Mouse (Mus musculus): ENCODE results near the gene Gabrb1. TPM values are rescaled to one million over a fixed set of nuclear protein-coding genes. Genes with fewer than 3 reads are reported as not detected.
A peak's percentile ranks its signal among the peaks of the same experiment; 100 is the strongest.
"Not testable (repeated sequence)": the region's sequence is repeated elsewhere in the genome, so short reads cannot be mapped to it uniquely, and the experiment has no call there.

The Gabrb1 gene
- polyA plus RNA-seq, 1 experiment from 2014 or later, result 0.89 TPM

- 92% methylated on average over 3 of the region's 5 CpGs for WGBS
- H3K36me3 ChIP-seq (ENCODE audit: control insufficient read depth, insufficient read depth, low read length), result peaks cover 4% of the 10 kb centered on the region; the same call in 1 of the 2 replicates
- no peaks in the 10 kb centered on the region for H3K9me3 ChIP-seq (ENCODE audit: control insufficient read depth, low read length)
- no peak overlapping the region for H3K9ac ChIP-seq (ENCODE audit: low read length)
- no peak overlapping the region for H3K4me2 ChIP-seq (ENCODE audit: low read length)
- no peak for ATAC-seq (ENCODE audit: insufficient number of reproducible peaks, insufficient read depth, low FRiP score, low read depth)
- H3K27me3 ChIP-seq (ENCODE audit: control insufficient read depth, insufficient read depth, low read length), result no peaks in the 10 kb centered on the region
- H3K27ac ChIP-seq (replicated peaks in 1 of 2; ENCODE audit: control insufficient read depth in 1 of 2, insufficient read depth in 1 of 2, low read depth in 2 of 2, low read length in 2 of 2), result no peak overlapping the region
- no peak overlapping the region for H3K4me3 ChIP-seq (ENCODE audit: control insufficient read depth in 1 of 2, insufficient read depth in 1 of 2, low read depth in 1 of 2, low read length in 2 of 2)
- no peaks in the 10 kb centered on the region for H3K4me1 ChIP-seq (ENCODE audit: control insufficient read depth in 2 of 2, insufficient read depth in 2 of 2, low read length in 2 of 2)
Measured at GRCm38 (mm10) chr5:72150870-72151269, 493.0 kb downstream of the Gabrb1 start.

DNA sequence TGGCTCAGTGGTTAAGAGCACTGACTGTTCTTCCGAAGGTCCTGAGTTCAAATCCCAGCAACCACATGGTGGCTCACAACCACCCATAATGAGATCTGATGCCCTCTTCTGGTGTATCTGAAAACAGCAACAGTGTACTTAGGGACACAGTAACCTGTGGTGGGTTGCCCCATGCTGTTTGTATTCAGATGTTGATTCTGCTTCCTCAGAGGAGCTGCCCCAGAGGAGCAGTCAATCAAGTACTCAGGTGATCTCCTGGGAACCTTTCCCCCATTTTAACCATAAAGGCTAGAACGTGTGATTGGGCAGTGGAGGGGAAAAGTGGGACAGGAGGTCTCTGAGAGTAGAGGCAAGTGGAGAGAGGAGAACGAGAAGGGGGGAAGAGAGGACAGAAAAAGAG lies 497.8 kb downstream of the Gabrb1 start:
- not testable (repeated sequence) for H3K9ac ChIP-seq (ENCODE audit: low read length); H3K4me3 ChIP-seq (ENCODE audit: control insufficient read depth in 1 of 2, insufficient read depth in 1 of 2, low read depth in 1 of 2, low read length in 2 of 2); H3K4me1 ChIP-seq (ENCODE audit: control insufficient read depth in 2 of 2, insufficient read depth in 2 of 2, low read length in 2 of 2); ATAC-seq (ENCODE audit: insufficient number of reproducible peaks, insufficient read depth, low FRiP score, low read depth); H3K4me2 ChIP-seq (ENCODE audit: low read length); H3K27ac ChIP-seq (replicated peaks in 1 of 2; ENCODE audit: control insufficient read depth in 1 of 2, insufficient read depth in 1 of 2, low read depth in 2 of 2, low read length in 2 of 2); H3K27me3 ChIP-seq (ENCODE audit: control insufficient read depth, insufficient read depth, low read length); H3K9me3 ChIP-seq (ENCODE audit: control insufficient read depth, low read length)
- 85% methylated on average over 3 of the region's 3 CpGs for WGBS
- peaks cover 40% of the 10 kb centered on the region for H3K36me3 ChIP-seq (ENCODE audit: control insufficient read depth, insufficient read depth, low read length)

- H3K9ac ChIP-seq (ENCODE audit: low read length), result no peak overlapping the region
- H3K4me2 ChIP-seq (ENCODE audit: low read length), result no peak overlapping the region
- peaks cover 50% of the 10 kb centered on the region for H3K36me3 ChIP-seq (ENCODE audit: control insufficient read depth, insufficient read depth, low read length)
- H3K27ac ChIP-seq (replicated peaks in 1 of 2; ENCODE audit: control insufficient read depth in 1 of 2, insufficient read depth in 1 of 2, low read depth in 2 of 2, low read length in 2 of 2), result no peak overlapping the region
- no peaks in the 10 kb centered on the region for H3K27me3 ChIP-seq (ENCODE audit: control insufficient read depth, insufficient read depth, low read length)
- peaks cover 7 to 8% of the 10 kb centered on the region in 2 experiments; a peak in 2 of 4 replicates for H3K4me1 ChIP-seq (ENCODE audit: control insufficient read depth in 2 of 2, insufficient read depth in 2 of 2, low read length in 2 of 2)
- WGBS, result 90% methylated on average over 5 of the region's 5 CpGs
- no peak for ATAC-seq (ENCODE audit: insufficient number of reproducible peaks, insufficient read depth, low FRiP score, low read depth)
- H3K4me3 ChIP-seq (ENCODE audit: control insufficient read depth in 1 of 2, insufficient read depth in 1 of 2, low read depth in 1 of 2, low read length in 2 of 2), result no peak overlapping the region
- no peaks in the 10 kb centered on the region for H3K9me3 ChIP-seq (ENCODE audit: control insufficient read depth, low read length)
Measured at GRCm38 (mm10) chr5:72156598-72156997, 498.7 kb downstream of the Gabrb1 start.

DNA sequence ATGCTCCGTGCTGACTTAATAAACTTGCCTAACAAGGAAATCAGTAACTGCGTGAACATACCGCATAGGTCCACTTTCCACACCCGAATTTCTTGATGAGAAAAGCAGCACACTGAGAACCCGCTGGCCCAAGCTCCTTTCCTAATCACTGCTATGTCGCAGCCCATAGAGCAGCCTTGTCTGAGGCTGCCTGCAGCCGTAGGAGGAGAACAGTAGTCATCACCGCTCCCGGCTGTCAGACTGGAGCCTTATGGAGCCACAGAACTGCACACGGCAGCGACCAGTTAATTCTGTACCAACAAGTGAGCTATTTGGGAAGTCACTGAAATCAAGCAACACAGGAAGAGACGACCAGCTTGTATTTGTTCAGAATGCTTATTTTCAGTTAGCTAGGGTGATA lies 500.8 kb downstream of the Gabrb1 start:
- 74% methylated on average over 12 of the region's 12 CpGs for WGBS
- Histone ChIP-seq H3K27ac (replicated peaks in 1 of 2; ENCODE audit: control insufficient read depth in 1 of 2, insufficient read depth in 1 of 2, low read depth in 2 of 2, low read length in 2 of 2) (no peak overlapping the region; a peak in 1 of 4 replicates), H3K36me3 (ENCODE audit: control insufficient read depth, insufficient read depth, low read length) (peaks cover 66% of the 10 kb centered on the region), H3K4me3 (ENCODE audit: control insufficient read depth in 1 of 2, insufficient read depth in 1 of 2, low read depth in 1 of 2, low read length in 2 of 2) (no peak overlapping the region), H3K4me2 (ENCODE audit: low read length) (no peak overlapping the region), H3K4me1 (ENCODE audit: control insufficient read depth in 2 of 2, insufficient read depth in 2 of 2, low read length in 2 of 2) (peaks cover 7 to 10% of the 10 kb centered on the region in 2 experiments; a peak in 2 of 4 replicates), H3K27me3 (ENCODE audit: control insufficient read depth, insufficient read depth, low read length) (no peaks in the 10 kb centered on the region), H3K9me3 (ENCODE audit: control insufficient read depth, low read length) (no peaks in the 10 kb centered on the region), H3K9ac (ENCODE audit: low read length) (no peak overlapping the region)
- ATAC-seq (ENCODE audit: insufficient number of reproducible peaks, insufficient read depth, low FRiP score, low read depth), result no peak

GRCm38 (mm10) chr5:72159537-72159936 lies 501.6 kb downstream of the Gabrb1 start:
- no peak overlapping the region for H3K4me2 ChIP-seq (ENCODE audit: low read length)
- peak overlapping the region in 1 of 2 experiments; percentile 52; a peak in 3 of 4 replicates for H3K27ac ChIP-seq (replicated peaks in 1 of 2; ENCODE audit: control insufficient read depth in 1 of 2, insufficient read depth in 1 of 2, low read depth in 2 of 2, low read length in 2 of 2)
- peaks cover 10 to 11% of the 10 kb centered on the region in 2 experiments; a peak in 3 of 4 replicates for H3K4me1 ChIP-seq (ENCODE audit: control insufficient read depth in 2 of 2, insufficient read depth in 2 of 2, low read length in 2 of 2)
- no peak for ATAC-seq (ENCODE audit: insufficient number of reproducible peaks, insufficient read depth, low FRiP score, low read depth)
- H3K4me3 ChIP-seq (ENCODE audit: control insufficient read depth in 1 of 2, insufficient read depth in 1 of 2, low read depth in 1 of 2, low read length in 2 of 2), result no peak overlapping the region
- peaks cover 71% of the 10 kb centered on the region for H3K36me3 ChIP-seq (ENCODE audit: control insufficient read depth, insufficient read depth, low read length)
- WGBS, result 50% methylated on average over 6 of the region's 6 CpGs
- no peaks in the 10 kb centered on the region for H3K9me3 ChIP-seq (ENCODE audit: control insufficient read depth, low read length)
- no peaks in the 10 kb centered on the region for H3K27me3 ChIP-seq (ENCODE audit: control insufficient read depth, insufficient read depth, low read length)
- H3K9ac ChIP-seq (ENCODE audit: low read length), result no peak overlapping the region

DNA sequence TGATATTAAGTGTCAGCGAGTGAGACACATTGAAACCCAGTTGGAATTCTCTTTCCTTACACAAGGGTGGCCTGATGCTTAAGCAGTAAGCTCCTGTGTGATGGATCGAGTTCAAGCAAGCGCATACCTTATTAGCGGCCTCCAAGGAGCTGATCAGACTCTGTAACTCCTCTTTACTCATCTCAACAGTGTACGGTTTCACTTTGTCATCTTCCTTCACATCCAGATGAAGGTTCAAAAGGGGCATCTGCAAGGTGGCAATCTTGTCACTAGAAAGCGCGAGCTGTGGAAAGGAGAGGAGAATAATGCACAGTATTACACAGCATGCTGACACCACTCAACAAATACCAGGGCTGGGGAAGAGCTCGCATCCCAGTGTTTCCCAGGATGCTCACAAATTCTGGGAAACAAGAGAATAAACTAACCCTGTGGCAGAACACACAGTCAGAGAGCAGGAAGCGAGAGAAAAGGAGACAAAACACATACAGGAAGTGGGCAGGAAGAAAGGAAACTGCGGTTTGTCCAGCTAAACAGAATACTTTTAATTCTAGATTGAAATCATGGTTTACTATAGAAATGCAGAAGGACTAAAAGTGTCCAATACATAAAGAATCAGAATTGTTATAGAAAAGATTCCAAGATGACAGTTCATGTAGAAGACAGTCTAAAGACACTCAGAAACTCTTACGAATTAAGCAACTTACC lies 503.0 kb downstream of the Gabrb1 start:
- Histone ChIP-seq H3K27me3 (ENCODE audit: control insufficient read depth, insufficient read depth, low read length) (no peaks in the 10 kb centered on the region), H3K27ac (replicated peaks in 1 of 2; ENCODE audit: control insufficient read depth in 1 of 2, insufficient read depth in 1 of 2, low read depth in 2 of 2, low read length in 2 of 2) (no peak overlapping the region), H3K4me3 (ENCODE audit: control insufficient read depth in 1 of 2, insufficient read depth in 1 of 2, low read depth in 1 of 2, low read length in 2 of 2) (no peak overlapping the region), H3K9ac (ENCODE audit: low read length) (no peak overlapping the region), H3K36me3 (ENCODE audit: control insufficient read depth, insufficient read depth, low read length) (peaks cover 78% of the 10 kb centered on the region), H3K4me1 (ENCODE audit: control insufficient read depth in 2 of 2, insufficient read depth in 2 of 2, low read length in 2 of 2) (peaks cover 10 to 16% of the 10 kb centered on the region in 2 experiments), H3K9me3 (ENCODE audit: control insufficient read depth, low read length) (no peaks in the 10 kb centered on the region), H3K4me2 (ENCODE audit: low read length) (no peak overlapping the region)
- ATAC-seq (ENCODE audit: insufficient number of reproducible peaks, insufficient read depth, low FRiP score, low read depth), result no peak
- 80% methylated on average over 11 of the region's 11 CpGs for WGBS

DNA sequence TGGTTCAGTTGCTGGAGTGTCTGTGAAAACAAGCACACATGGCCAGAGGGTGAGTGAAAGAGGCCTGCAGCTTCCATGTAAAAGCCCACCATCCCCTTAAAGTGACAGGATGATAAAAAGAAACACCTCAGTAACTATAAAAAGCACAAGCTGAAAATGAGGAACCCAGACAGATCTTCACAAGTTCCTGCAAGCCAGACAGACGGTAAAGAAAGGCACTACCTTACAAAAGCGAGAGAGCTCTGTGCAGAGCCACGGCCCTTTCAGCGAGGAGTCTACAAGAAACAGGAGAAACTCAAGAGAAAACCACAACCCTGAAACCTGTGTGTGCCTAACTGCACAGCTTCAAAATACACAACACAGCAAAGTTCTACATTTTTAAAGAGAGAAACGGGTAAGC lies 504.9 kb downstream of the Gabrb1 start:
- H3K4me3 ChIP-seq (ENCODE audit: control insufficient read depth in 1 of 2, insufficient read depth in 1 of 2, low read depth in 1 of 2, low read length in 2 of 2), result no peak overlapping the region
- no peak overlapping the region for H3K27ac ChIP-seq (replicated peaks in 1 of 2; ENCODE audit: control insufficient read depth in 1 of 2, insufficient read depth in 1 of 2, low read depth in 2 of 2, low read length in 2 of 2)
- peaks cover 16 to 29% of the 10 kb centered on the region in 2 experiments for H3K4me1 ChIP-seq (ENCODE audit: control insufficient read depth in 2 of 2, insufficient read depth in 2 of 2, low read length in 2 of 2)
- 59% methylated on average over 5 of the region's 5 CpGs for WGBS
- no peak overlapping the region for H3K4me2 ChIP-seq (ENCODE audit: low read length)
- ATAC-seq (ENCODE audit: insufficient number of reproducible peaks, insufficient read depth, low FRiP score, low read depth), result no peak
- H3K36me3 ChIP-seq (ENCODE audit: control insufficient read depth, insufficient read depth, low read length), result peaks cover 65% of the 10 kb centered on the region
- H3K9ac ChIP-seq (ENCODE audit: low read length), result no peak overlapping the region
- no peaks in the 10 kb centered on the region for H3K27me3 ChIP-seq (ENCODE audit: control insufficient read depth, insufficient read depth, low read length)
- H3K9me3 ChIP-seq (ENCODE audit: control insufficient read depth, low read length), result no peaks in the 10 kb centered on the region

- Histone ChIP-seq H3K4me1 (ENCODE audit: control insufficient read depth in 2 of 2, insufficient read depth in 2 of 2, low read length in 2 of 2) (peaks cover 12 to 29% of the 10 kb centered on the region in 2 experiments), H3K4me2 (ENCODE audit: low read length) (no peak overlapping the region), H3K9me3 (ENCODE audit: control insufficient read depth, low read length) (no peaks in the 10 kb centered on the region), H3K36me3 (ENCODE audit: control insufficient read depth, insufficient read depth, low read length) (peaks cover 53% of the 10 kb centered on the region), H3K4me3 (ENCODE audit: control insufficient read depth in 1 of 2, insufficient read depth in 1 of 2, low read depth in 1 of 2, low read length in 2 of 2) (no peak overlapping the region), H3K27ac (replicated peaks in 1 of 2; ENCODE audit: control insufficient read depth in 1 of 2, insufficient read depth in 1 of 2, low read depth in 2 of 2, low read length in 2 of 2) (no peak overlapping the region), H3K27me3 (ENCODE audit: control insufficient read depth, insufficient read depth, low read length) (no peaks in the 10 kb centered on the region), H3K9ac (ENCODE audit: low read length) (no peak overlapping the region)
- no peak for ATAC-seq (ENCODE audit: insufficient number of reproducible peaks, insufficient read depth, low FRiP score, low read depth)
- 58% methylated on average over 7 of the region's 7 CpGs for WGBS
Measured at GRCm38 (mm10) chr5:72164386-72164785, 506.5 kb downstream of the Gabrb1 start.
